Mouse (Mus musculus): ENCODE results near the gene M1ap. TPM values are rescaled to one million over a fixed set of nuclear protein-coding genes. Genes with fewer than 3 reads are reported as not detected.
A peak's percentile ranks its signal among the peaks of the same experiment; 100 is the strongest.

M1ap gene
- polyA plus RNA-seq, 1 experiment from 2014 or later, result 0.65 TPM

GRCm38 (mm10) chr6:82917076-82917777, 29.5 kb upstream of the M1ap start:
- WGBS, result 69% methylated on average over 26 of the region's 26 CpGs

GRCm38 (mm10) chr6:82917778-82918129, 28.9 kb upstream of the M1ap start:
- no peak overlapping the region for H3K27ac ChIP-seq
- H3K9me3 ChIP-seq, result no peaks in the 10 kb centered on the region
- peak; percentile 81; the same call in 1 of the 2 replicates for ATAC-seq (ENCODE audit: low FRiP score, low read depth)
- no peaks in the 10 kb centered on the region for H3K36me3 ChIP-seq
- no peak overlapping the region for H3K4me2 ChIP-seq (replicated peaks)
- 13% methylated on average over 8 of the region's 8 CpGs for WGBS
- no peak overlapping the region for H3K9ac ChIP-seq
- peaks cover 6% of the 10 kb centered on the region; the same call in 1 of the 2 replicates for H3K27me3 ChIP-seq
- no peaks in the 10 kb centered on the region for H3K4me1 ChIP-seq
- no peak overlapping the region for H3K4me3 ChIP-seq

More at GRCm38 (mm10) chr6:82917076-82917777, 29.5 kb upstream of the M1ap start:
- H3K4me2 ChIP-seq (replicated peaks), result no peak overlapping the region
- no peaks in the 10 kb centered on the region for H3K36me3 ChIP-seq
- H3K4me1 ChIP-seq, result no peaks in the 10 kb centered on the region
- no peaks in the 10 kb centered on the region for H3K9me3 ChIP-seq
- H3K27me3 ChIP-seq, result peaks cover 6% of the 10 kb centered on the region; the same call in 1 of the 2 replicates
- peak; percentile 30; the same call in 1 of the 2 replicates for ATAC-seq (ENCODE audit: low FRiP score, low read depth)
- H3K9ac ChIP-seq, result no peak overlapping the region
- no peak overlapping the region for H3K27ac ChIP-seq
- H3K4me3 ChIP-seq, result no peak overlapping the region

GRCm38 (mm10) chr6:82918371-82918770, 28.3 kb upstream of the M1ap start:
- Histone ChIP-seq H3K9ac (no peak overlapping the region), H3K27ac (no peak overlapping the region), H3K27me3 (peaks cover 6% of the 10 kb centered on the region; the same call in 1 of the 2 replicates), H3K4me1 (no peaks in the 10 kb centered on the region), H3K36me3 (no peaks in the 10 kb centered on the region), H3K4me2 (replicated peaks) (no peak overlapping the region), H3K4me3 (no peak overlapping the region), H3K9me3 (no peaks in the 10 kb centered on the region)
- 77% methylated on average over 14 of the region's 14 CpGs for WGBS
- no peak for ATAC-seq (ENCODE audit: low FRiP score, low read depth)

- Histone ChIP-seq H3K4me3 (no peak overlapping the region), H3K4me2 (replicated peaks) (no peak overlapping the region), H3K4me1 (no peaks in the 10 kb centered on the region), H3K36me3 (no peaks in the 10 kb centered on the region), H3K9me3 (peaks cover 4% of the 10 kb centered on the region; the same call in 1 of the 2 replicates), H3K27ac (no peak overlapping the region), H3K9ac (no peak overlapping the region), H3K27me3 (peaks cover 6% of the 10 kb centered on the region; the same call in 1 of the 2 replicates)
- WGBS, result 61% methylated on average over 8 of the region's 8 CpGs
- ATAC-seq (ENCODE audit: low FRiP score, low read depth), result no peak
Observed at GRCm38 (mm10) chr6:82919520-82919919, 27.2 kb upstream of the M1ap start.

- Histone ChIP-seq H3K9ac (no peak overlapping the region), H3K4me2 (replicated peaks) (no peak overlapping the region), H3K4me3 (no peak overlapping the region), H3K4me1 (no peaks in the 10 kb centered on the region), H3K27ac (no peak overlapping the region), H3K27me3 (peaks cover 6% of the 10 kb centered on the region; the same call in 1 of the 2 replicates), H3K9me3 (peaks cover 4% of the 10 kb centered on the region; the same call in 1 of the 2 replicates), H3K36me3 (no peaks in the 10 kb centered on the region)
- no peak for ATAC-seq (ENCODE audit: low FRiP score, low read depth)
- 71% methylated on average over 9 of the region's 9 CpGs for WGBS
Observed at GRCm38 (mm10) chr6:82921426-82922224, 25.1 kb upstream of the M1ap start.

- 53% methylated on average over 3 of the region's 3 CpGs for WGBS
- Histone ChIP-seq H3K9me3 (peaks cover 4% of the 10 kb centered on the region; the same call in 1 of the 2 replicates), H3K4me2 (replicated peaks) (no peak overlapping the region), H3K9ac (no peak overlapping the region), H3K27ac (no peak overlapping the region), H3K4me1 (no peaks in the 10 kb centered on the region), H3K4me3 (no peak overlapping the region), H3K36me3 (no peaks in the 10 kb centered on the region), H3K27me3 (no peaks in the 10 kb centered on the region)
- no peak for ATAC-seq (ENCODE audit: low FRiP score, low read depth)
Observed at GRCm38 (mm10) chr6:82925005-82925404, 21.7 kb upstream of the M1ap start.

GRCm38 (mm10) chr6:82926106-82926505, 20.6 kb upstream of the M1ap start:
- no peak overlapping the region for H3K27ac ChIP-seq
- H3K36me3 ChIP-seq, result no peaks in the 10 kb centered on the region
- no peak overlapping the region for H3K4me2 ChIP-seq (replicated peaks)
- H3K9me3 ChIP-seq, result peaks cover 4% of the 10 kb centered on the region; the same call in 1 of the 2 replicates
- no peak overlapping the region for H3K9ac ChIP-seq
- ATAC-seq (ENCODE audit: low FRiP score, low read depth), result no peak
- H3K27me3 ChIP-seq, result 0 out of 2 replicates have a peak, but pooled peaks cover 6% of the 10 kb centered on the region
- WGBS, result 86% methylated on average over 10 of the region's 10 CpGs
- H3K4me1 ChIP-seq, result no peaks in the 10 kb centered on the region
- no peak overlapping the region for H3K4me3 ChIP-seq

GRCm38 (mm10) chr6:82926528-82926927, 20.2 kb upstream of the M1ap start:
- peaks cover 4% of the 10 kb centered on the region; the same call in 1 of the 2 replicates for H3K9me3 ChIP-seq
- H3K4me3 ChIP-seq, result no peak overlapping the region
- no peak for ATAC-seq (ENCODE audit: low FRiP score, low read depth)
- 0 out of 2 replicates have a peak, but pooled peaks cover 7% of the 10 kb centered on the region for H3K27me3 ChIP-seq
- no peak overlapping the region for H3K4me2 ChIP-seq (replicated peaks)
- H3K4me1 ChIP-seq, result no peaks in the 10 kb centered on the region
- H3K36me3 ChIP-seq, result no peaks in the 10 kb centered on the region
- WGBS, result 86% methylated on average over 7 of the region's 7 CpGs
- H3K9ac ChIP-seq, result no peak overlapping the region
- H3K27ac ChIP-seq, result no peak overlapping the region

- Histone ChIP-seq H3K36me3 (no peaks in the 10 kb centered on the region), H3K27ac (no peak overlapping the region), H3K4me1 (no peaks in the 10 kb centered on the region), H3K4me3 (no peak overlapping the region), H3K27me3 (0 out of 2 replicates have a peak, but pooled peaks cover 7% of the 10 kb centered on the region), H3K9ac (no peak overlapping the region), H3K9me3 (peaks cover 4% of the 10 kb centered on the region; the same call in 1 of the 2 replicates), H3K4me2 (replicated peaks) (no peak overlapping the region)
- ATAC-seq (ENCODE audit: low FRiP score, low read depth), result no peak
- 70% methylated on average over 5 of the region's 5 CpGs for WGBS
Observed at GRCm38 (mm10) chr6:82927617-82928016, 19.1 kb upstream of the M1ap start.

GRCm38 (mm10) chr6:82934616-82935230, 12.0 kb upstream of the M1ap start:
- 86% methylated on average over 3 of the region's 3 CpGs for WGBS
- no peak overlapping the region for H3K27ac ChIP-seq

GRCm38 (mm10) chr6:82939167-82939912, 7.4 kb upstream of the M1ap start, which contains the start of gene Sema4f:
TSS of gene Sema4f (minus strand) at chr6:82939769.
- H3K9me3 ChIP-seq, result no peaks in the 10 kb centered on the region
- H3K4me1 ChIP-seq, result peaks cover 4% of the 10 kb centered on the region
- 3% methylated on average over 33 of the region's 44 CpGs for WGBS
- H3K4me2 ChIP-seq (replicated peaks), result peak within 1 kb of the TSS; percentile 87
- peaks cover 41% of the 10 kb centered on the region for H3K27me3 ChIP-seq
- no peaks in the 10 kb centered on the region for H3K36me3 ChIP-seq
- no peak within 1 kb of the TSS for H3K27ac ChIP-seq
- ATAC-seq (ENCODE audit: low FRiP score, low read depth), result peak; percentile 99
- peak within 1 kb of the TSS; percentile 76 for H3K9ac ChIP-seq
- H3K4me3 ChIP-seq, result peak within 1 kb of the TSS; percentile 55

More at GRCm38 (mm10) chr6:82934616-82935230, 12.0 kb upstream of the M1ap start:
- Histone ChIP-seq H3K9ac (no peak overlapping the region), H3K4me2 (replicated peaks) (no peak overlapping the region), H3K9me3 (no peaks in the 10 kb centered on the region), H3K27me3 (peaks cover 35% of the 10 kb centered on the region), H3K36me3 (no peaks in the 10 kb centered on the region), H3K4me1 (peaks cover 4% of the 10 kb centered on the region), H3K4me3 (no peak overlapping the region)
- ATAC-seq (ENCODE audit: low FRiP score, low read depth), result no peak

Measured in limb, embryonic 13.5 days (tissue).